Mouse (Mus musculus) erythroblast, embryonic 14.5 days (primary cell): ENCODE measurements around the gene Ino80e. TPM values are rescaled to one million over a fixed set of nuclear protein-coding genes. Genes with fewer than 3 reads are reported as not detected.

Experiments
- H3K27me3 ChIP-seq: 2 replicates; pipeline ENCODE4 v1.6.1; 2012; ENCODE audit warnings: inconsistent platforms; ENCODE audit not compliant: control insufficient read depth
- H3K36me3 ChIP-seq: 2 replicates; pipeline ENCODE4 v1.6.1; 2012; ENCODE audit warnings: mild to moderate bottlenecking, inconsistent platforms; ENCODE audit not compliant: control insufficient read depth
- H3K4me1 ChIP-seq: 2 replicates; pipeline ENCODE4 v1.6.1; 2012; ENCODE audit warnings: inconsistent platforms; ENCODE audit not compliant: control insufficient read depth
- H3K4me3 ChIP-seq: replicated peaks from 2 replicates; pipeline ENCODE3; 2012; ENCODE audit warnings: moderate library complexity, mild to moderate bottlenecking, inconsistent platforms
- H3K9me3 ChIP-seq: 2 replicates; pipeline ENCODE4 v1.6.1; 2012; ENCODE audit warnings: low read length, inconsistent platforms, mixed read lengths; ENCODE audit not compliant: control insufficient read depth
- GATA1 ChIP-seq: IDR thresholded peaks from 2 replicates; pipeline ENCODE4 v1.6.1; 2012; ENCODE audit warnings: low read length, inconsistent platforms, mixed read lengths
- TAL1 ChIP-seq: IDR thresholded peaks from 3 replicates; pipeline ENCODE4 v1.6.1; 2012; ENCODE audit warnings: low read length, inconsistent platforms, mixed read lengths
- polyA plus RNA-seq: library from polyadenylated mRNA; stranded (reverse); fragments of >175 nt; gene quantifications from 2 replicates; pipeline ENCODE4 v1.2.3, GENCODE M21; 2012

Gene Ino80e
- polyA plus RNA-seq, 1 experiment: 37.6 TPM

DNA sequence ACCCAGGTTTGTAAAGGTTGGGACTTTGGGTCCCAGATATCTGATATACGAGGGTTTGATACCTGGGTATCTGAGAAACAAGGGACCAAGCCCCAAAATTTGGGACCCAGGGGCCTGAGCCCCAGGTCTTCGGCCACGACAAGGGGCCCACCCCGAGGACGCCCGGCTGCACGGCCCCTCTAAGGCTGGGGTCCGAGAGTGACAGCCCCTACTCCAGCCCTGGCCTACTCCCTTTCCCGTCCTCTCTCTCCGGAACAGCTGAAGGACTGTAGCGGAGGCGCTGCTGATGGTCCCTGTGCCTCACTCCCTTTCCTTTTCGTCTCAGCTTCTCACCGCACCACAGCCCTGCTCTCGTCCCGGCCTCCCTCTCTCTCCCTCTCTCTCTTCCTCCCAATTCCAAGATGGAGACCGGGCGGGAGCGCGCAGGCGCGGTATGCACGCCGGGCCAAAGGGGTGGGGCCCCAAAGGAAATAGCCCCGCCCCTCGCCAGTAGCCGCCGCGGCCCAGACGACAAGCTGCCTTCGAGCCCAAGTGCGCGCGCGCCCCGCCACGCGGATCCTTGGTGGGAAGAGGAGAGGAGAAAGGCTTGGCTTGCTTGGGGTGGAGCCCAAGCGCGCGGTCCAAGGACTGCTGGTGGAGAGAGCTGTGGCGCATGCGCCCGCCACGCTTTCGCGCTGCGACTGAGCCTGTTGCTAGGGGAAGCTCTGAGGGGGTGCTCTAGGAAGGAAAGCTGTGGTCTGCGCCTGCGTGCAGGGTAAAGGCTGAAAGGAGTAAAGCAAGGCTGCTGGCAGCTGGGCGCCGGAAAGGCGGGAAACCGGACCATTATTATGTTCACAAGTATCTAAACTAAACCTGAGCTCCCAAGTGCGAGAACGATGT is 22.3 kb upstream of the Ino80e start, which contains the start of gene Taok2:
TSS of gene Taok2 (minus strand) at position 418 of the 879 bp plus-strand sequence.
- peaks cover 45% of the 10 kb centered on the region for H3K4me1 ChIP-seq
- H3K4me3 ChIP-seq: peak within 1 kb of the TSS; percentile 70
- TF ChIP-seq GATA1: no peak
- no peak for TF ChIP-seq TAL1
- no peaks in the 10 kb centered on the region for H3K27me3 ChIP-seq
- H3K36me3 ChIP-seq: peaks cover 31% of the 10 kb centered on the region
- H3K9me3 ChIP-seq: no peaks in the 10 kb centered on the region

DNA sequence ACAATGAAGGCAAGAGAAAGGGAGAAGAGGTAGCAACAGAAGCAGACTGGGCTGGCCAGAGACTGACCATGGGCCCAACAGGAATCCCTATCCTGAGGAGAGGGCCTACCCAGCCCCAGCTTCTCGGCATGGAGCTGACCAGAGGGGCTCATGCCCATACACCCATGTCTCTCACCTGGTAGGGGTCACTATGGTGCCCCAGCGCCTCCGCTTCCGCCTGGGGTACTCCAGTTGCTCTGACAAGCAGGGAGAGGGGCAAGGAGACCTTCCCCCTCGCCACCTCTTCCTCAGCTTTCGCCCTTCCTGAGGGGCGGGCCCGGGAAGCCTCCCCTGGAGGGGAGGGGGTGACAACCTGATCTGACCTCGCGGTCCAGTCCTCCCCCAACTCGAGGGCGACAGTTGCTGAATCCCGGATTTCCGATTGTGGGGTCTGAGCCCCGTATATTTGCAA is 21.6 kb upstream of the Ino80e start:
- Histone ChIP-seq H3K9me3 (no peaks in the 10 kb centered on the region), H3K4me3 (peak overlapping the region; percentile 70), H3K4me1 (peaks cover 45% of the 10 kb centered on the region), H3K36me3 (peaks cover 39% of the 10 kb centered on the region), H3K27me3 (no peaks in the 10 kb centered on the region)
- TF ChIP-seq TAL1 (no peak), GATA1 (0 out of 2 replicates have a peak, but pooled peaks have one; percentile 16)

GRCm38 (mm10) chr7:126881040-126881439 is 18.9 kb upstream of the Ino80e start:
- Histone ChIP-seq H3K36me3 (peaks cover 66% of the 10 kb centered on the region), H3K4me1 (peaks cover 45% of the 10 kb centered on the region)

DNA sequence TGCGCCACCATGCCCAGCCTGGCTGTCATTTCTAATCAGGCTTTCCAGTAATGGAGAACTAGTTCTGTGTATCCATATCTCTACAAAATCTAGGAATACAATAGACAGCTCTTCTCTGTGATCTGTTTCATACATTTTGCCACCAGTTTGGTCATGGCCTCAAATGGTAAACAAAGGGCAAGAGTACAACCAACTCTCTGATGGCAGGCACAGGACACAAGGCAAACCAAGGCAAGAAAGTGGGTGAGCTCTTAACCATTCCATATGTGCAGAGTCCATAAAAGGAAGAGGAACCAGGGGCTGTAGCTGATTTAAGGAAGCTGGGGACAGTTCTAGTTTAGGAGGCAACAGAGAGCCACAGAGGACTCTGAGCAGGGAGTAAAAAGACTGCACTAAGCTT is 15.1 kb upstream of the Ino80e start:
- Histone ChIP-seq H3K4me1 (peaks cover 14% of the 10 kb centered on the region), H3K4me3 (no peak overlapping the region), H3K36me3 (peaks cover 99% of the 10 kb centered on the region), H3K27me3 (no peaks in the 10 kb centered on the region), H3K9me3 (no peaks in the 10 kb centered on the region)
- TF ChIP-seq TAL1 (no peak), GATA1 (no peak)

More at GRCm38 (mm10) chr7:126881040-126881439, 18.9 kb upstream of the Ino80e start:
- Histone ChIP-seq H3K9me3 (no peaks in the 10 kb centered on the region), H3K27me3 (no peaks in the 10 kb centered on the region), H3K4me3 (no peak overlapping the region)
- no peak for TF ChIP-seq TAL1
- no peak for TF ChIP-seq GATA1

GRCm38 (mm10) chr7:126870520-126870891 is 8.3 kb upstream of the Ino80e start:
- Histone ChIP-seq H3K4me3 (no peak overlapping the region), H3K9me3 (no peaks in the 10 kb centered on the region), H3K4me1 (peaks cover 3% of the 10 kb centered on the region), H3K27me3 (no peaks in the 10 kb centered on the region), H3K36me3 (peaks cover 100% of the 10 kb centered on the region)
- TF ChIP-seq TAL1 (no peak), GATA1 (no peak)

DNA sequence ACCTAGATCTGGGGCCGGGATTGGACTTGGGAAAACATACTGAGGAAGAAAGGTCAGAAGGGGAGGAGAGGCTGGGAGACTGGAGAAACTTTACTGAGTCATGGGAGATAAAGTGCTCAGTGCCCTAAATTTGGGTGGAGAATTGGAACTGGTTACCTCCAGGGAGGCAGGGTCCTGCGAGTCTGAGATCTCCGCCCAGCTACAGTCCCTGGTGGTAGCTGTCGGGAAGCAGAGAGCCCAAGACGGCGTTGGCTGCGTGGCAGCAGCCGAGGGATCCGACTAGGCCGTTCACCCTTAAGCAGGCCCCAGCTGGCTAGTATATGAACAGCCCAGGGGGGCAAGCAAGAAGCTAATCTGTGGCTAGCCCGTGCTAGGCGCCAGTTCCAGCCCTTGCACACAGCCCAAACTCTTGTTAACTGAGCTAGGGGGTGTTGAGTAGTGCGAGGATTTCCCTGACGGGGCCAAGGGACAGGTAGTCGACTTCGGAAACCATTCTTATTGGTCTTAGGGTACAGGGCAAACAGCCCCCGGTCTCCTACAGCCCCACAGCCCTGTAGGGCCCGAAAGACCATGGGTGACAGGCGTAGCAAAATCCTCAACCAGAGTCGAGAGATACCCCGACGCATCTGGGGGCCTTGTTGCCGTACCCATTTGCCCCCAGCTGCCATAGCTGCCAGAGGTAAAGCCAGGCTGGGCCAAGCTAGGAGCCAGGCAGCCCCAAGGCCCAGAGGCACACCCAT is 7.8 kb upstream of the Ino80e start:
- Histone ChIP-seq H3K4me3 (no peak overlapping the region), H3K4me1 (peaks cover 3% of the 10 kb centered on the region), H3K27me3 (no peaks in the 10 kb centered on the region), H3K9me3 (no peaks in the 10 kb centered on the region), H3K36me3 (peaks cover 100% of the 10 kb centered on the region)
- TF ChIP-seq TAL1: no peak
- TF ChIP-seq GATA1: no peak

- H3K9me3 ChIP-seq: peaks cover 3% of the 10 kb centered on the region; the same call in 1 of the 2 replicates
- peaks cover 21% of the 10 kb centered on the region for H3K4me1 ChIP-seq
- no peaks in the 10 kb centered on the region for H3K27me3 ChIP-seq
- peaks cover 100% of the 10 kb centered on the region for H3K36me3 ChIP-seq
- H3K4me3 ChIP-seq: no peak overlapping the region
- TF ChIP-seq GATA1 (no peak), TAL1 (no peak)
Measured at GRCm38 (mm10) chr7:126868003-126868402, 5.8 kb upstream of the Ino80e start.

DNA sequence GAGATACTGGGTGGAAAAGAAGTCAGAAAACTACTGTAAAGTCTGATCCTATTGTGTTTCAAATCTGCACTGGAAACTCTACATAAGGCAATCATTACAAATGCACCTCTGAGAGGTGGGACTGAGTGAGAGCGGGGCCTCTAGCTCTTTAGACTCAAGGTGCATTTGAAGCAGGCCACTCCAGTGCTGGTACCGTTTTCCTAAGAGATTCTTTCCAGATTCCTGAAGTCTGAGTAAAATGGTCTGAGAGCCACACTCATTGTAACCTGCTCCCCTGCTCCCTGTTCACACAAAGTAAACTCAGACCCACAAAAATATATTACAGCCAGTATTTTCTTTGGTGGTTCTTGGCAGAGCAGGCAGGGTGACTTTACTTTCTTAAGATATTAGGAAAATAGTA is 5.4 kb upstream of the Ino80e start:
- no peak for TF ChIP-seq TAL1
- no peak for TF ChIP-seq GATA1
- Histone ChIP-seq H3K4me1 (peaks cover 26% of the 10 kb centered on the region), H3K27me3 (no peaks in the 10 kb centered on the region), H3K9me3 (peaks cover 3% of the 10 kb centered on the region; the same call in 1 of the 2 replicates), H3K4me3 (no peak overlapping the region), H3K36me3 (peaks cover 97% of the 10 kb centered on the region)

DNA sequence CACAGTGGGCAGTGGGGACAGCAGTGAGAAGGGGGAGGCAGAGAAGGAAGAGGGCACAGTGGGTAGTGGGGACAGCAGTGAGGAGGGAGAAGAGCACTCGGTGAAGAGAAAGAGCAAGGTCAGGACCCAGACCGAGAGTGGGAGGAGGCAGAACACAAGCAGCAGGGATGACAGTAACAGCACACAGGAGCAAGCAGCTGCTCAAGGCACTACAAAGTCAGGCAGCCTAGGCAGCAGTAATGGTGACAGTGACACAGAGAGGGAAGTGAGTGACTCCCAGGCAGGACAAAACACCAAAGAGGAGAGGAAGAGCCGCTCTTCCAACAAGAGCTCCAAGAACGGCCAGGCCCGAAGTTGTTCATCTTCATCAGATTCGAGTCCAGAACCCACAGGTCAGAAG is 1.6 kb upstream of the Ino80e start:
- Histone ChIP-seq H3K4me3 (peak overlapping the region; percentile 75), H3K4me1 (peaks cover 38% of the 10 kb centered on the region), H3K27me3 (no peaks in the 10 kb centered on the region), H3K9me3 (peaks cover 3% of the 10 kb centered on the region; the same call in 1 of the 2 replicates), H3K36me3 (peaks cover 79% of the 10 kb centered on the region)
- TF ChIP-seq TAL1 (no peak), GATA1 (no peak)
